Mouse (Mus musculus) myocyte (in vitro differentiated cells): ENCODE measurements at regions not wholly inside any gene's neighbourhood (a gene's known extent, or its start where the extent isn't known, plus 50 kb on each side); places are given as distances from the start of the nearest gene placed in this dataset.
"Not testable (repeated sequence)": the region's sequence is repeated elsewhere in the genome, so short reads cannot be mapped to it uniquely, and the experiment has no call there.

Experiments
- H3K27me3 ChIP-seq: one replicate; pipeline ENCODE4 v1.6.1; 2011; ENCODE audit not compliant: control insufficient read depth, insufficient read depth, insufficient read length
- H3K36me3 ChIP-seq: one replicate; pipeline ENCODE4 v1.6.1; 2011; ENCODE audit not compliant: control insufficient read depth, insufficient read depth
- H3K4me2 ChIP-seq: one replicate; pipeline ENCODE4 v1.6.1; 2011; ENCODE audit warnings: low read depth, control low read depth
- H3K4me3 ChIP-seq: one replicate; pipeline ENCODE4 v1.5.1; 2011; ENCODE audit warnings: mild to moderate bottlenecking, control low read depth, moderate library complexity
- H3K79me2 ChIP-seq: one replicate; pipeline ENCODE4 v1.6.1; 2011; ENCODE audit not compliant: control insufficient read depth, insufficient read depth
- H3ac ChIP-seq: one replicate; pipeline ENCODE4 v1.6.1; 2011; ENCODE audit not compliant: control insufficient read depth, insufficient read length
- CEBPB ChIP-seq: IDR thresholded peaks from 2 replicates; pipeline ENCODE4 v1.6.1; 2011; ENCODE audit warnings: mild to moderate bottlenecking, moderate library complexity; ENCODE audit not compliant: poor library complexity, insufficient read depth, severe bottlenecking
- E2F4 ChIP-seq: IDR thresholded peaks from one replicate; pipeline ENCODE4 v1.6.1; 2011; ENCODE audit warnings: mild to moderate bottlenecking, control low read depth, moderate library complexity; ENCODE audit not compliant: insufficient read depth
- MAX ChIP-seq: IDR thresholded peaks from one replicate; pipeline ENCODE4 v1.6.1; 2011; ENCODE audit warnings: low read depth, mild to moderate bottlenecking, control low read depth
- MYOD1 ChIP-seq, 3 experiments: IDR thresholded peaks; one replicate each; pipeline ENCODE4 v1.6.1; 2011; ENCODE audit warnings: control low read depth in 2 of 3, low read depth in 2 of 3, mild to moderate bottlenecking in 2 of 3, moderate library complexity in 1 of 3; ENCODE audit not compliant: insufficient read length in 2 of 3, control insufficient read depth in 1 of 3
- MYOG ChIP-seq, 3 experiments: IDR thresholded peaks; one replicate each; pipeline ENCODE4 v1.6.1; 2011; ENCODE audit warnings: control low read depth in 2 of 3, low read depth in 2 of 3, mild to moderate bottlenecking in 2 of 3; ENCODE audit not compliant: insufficient read length in 2 of 3, control insufficient read depth in 1 of 3, insufficient read depth in 1 of 3
- POLR2A ChIP-seq: IDR thresholded peaks from one replicate; pipeline ENCODE4 v1.6.1; 2011; ENCODE audit warnings: low read depth, mild to moderate bottlenecking, control low read depth, moderate library complexity; ENCODE audit not compliant: insufficient read length
- POLR2AphosphoS2 ChIP-seq: IDR thresholded peaks from one replicate; pipeline ENCODE4 v1.6.1; 2011; ENCODE audit warnings: low read depth, control low read depth; ENCODE audit not compliant: insufficient read length
- REST ChIP-seq: IDR thresholded peaks from one replicate; pipeline ENCODE4 v1.6.1; 2011; ENCODE audit warnings: mild to moderate bottlenecking, control low read depth, moderate library complexity; ENCODE audit not compliant: insufficient read depth, insufficient read length
- SRF ChIP-seq: IDR thresholded peaks from one replicate; pipeline ENCODE4 v1.6.1; 2011; ENCODE audit warnings: low read depth; ENCODE audit not compliant: control insufficient read depth, insufficient read length
- TCF12 ChIP-seq: IDR thresholded peaks from one replicate; pipeline ENCODE4 v1.6.1; 2011; ENCODE audit warnings: mild to moderate bottlenecking, control low read depth; ENCODE audit not compliant: poor library complexity, insufficient read depth, severe bottlenecking
- TCF3 ChIP-seq: IDR thresholded peaks from one replicate; pipeline ENCODE4 v1.6.1; 2011; ENCODE audit warnings: low read depth, control low read depth; ENCODE audit not compliant: insufficient read length
- USF1 ChIP-seq: IDR thresholded peaks from one replicate; pipeline ENCODE4 v1.6.1; 2011; ENCODE audit warnings: low read depth, mild to moderate bottlenecking, control low read depth, moderate library complexity

DNA sequence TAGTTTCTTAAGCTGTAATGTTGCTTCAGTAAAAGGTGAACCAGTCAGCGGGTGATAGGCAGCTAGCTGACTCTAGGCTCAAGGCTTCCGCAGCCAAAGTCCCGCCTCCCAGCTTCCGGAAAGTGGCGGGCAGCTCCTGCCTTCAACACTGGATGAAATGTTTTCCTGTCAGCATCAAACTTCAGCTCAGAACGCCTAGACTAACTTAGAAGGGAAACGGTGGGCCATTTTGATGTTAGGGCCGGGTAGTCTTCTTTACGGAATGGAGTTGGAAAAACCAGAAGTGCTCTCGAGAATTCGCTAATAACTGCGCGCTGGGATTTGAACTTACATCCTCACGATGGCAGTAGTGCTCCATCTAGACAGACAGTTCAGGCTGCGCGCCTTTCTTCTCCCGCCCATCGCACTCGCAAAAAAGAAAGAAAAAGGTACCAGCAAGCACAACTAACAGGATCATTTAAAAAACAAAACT, 194.7 kb upstream of the Olfr1324 start:
- no peaks in the 10 kb centered on the region for H3K27me3 ChIP-seq
- H3K4me3 ChIP-seq, result no peak overlapping the region
- H3K4me2 ChIP-seq, result no peak overlapping the region
- no peaks in the 10 kb centered on the region for H3K36me3 ChIP-seq
- no peak overlapping the region for H3ac ChIP-seq
- TF ChIP-seq MAX (no peak), TCF3 (no peak), MYOD1 (IDR thresholded peaks at IDR 0.05; ENCODE audit: control insufficient read depth in 1 of 3, insufficient read length in 2 of 3, low read depth in 2 of 3) (no peak), USF1 (no peak), POLR2AphosphoS2 (no peak)
- no peaks in the 10 kb centered on the region for H3K79me2 ChIP-seq

GRCm38 (mm10) chrX:50620909-50621308, 192.6 kb upstream of the Olfr1324 start:
- no peaks in the 10 kb centered on the region for H3K79me2 ChIP-seq
- no peaks in the 10 kb centered on the region for H3K27me3 ChIP-seq
- no peak overlapping the region for H3K4me2 ChIP-seq
- TF ChIP-seq TCF3 (no peak), MYOG (IDR thresholded peaks at IDR 0.05; ENCODE audit: control insufficient read depth in 1 of 3, insufficient read depth in 1 of 3, insufficient read length in 2 of 3, low read depth in 2 of 3) (no peak), E2F4 (no peak), USF1 (no peak), MYOD1 (IDR thresholded peaks at IDR 0.05; ENCODE audit: control insufficient read depth in 1 of 3, insufficient read length in 2 of 3, low read depth in 2 of 3) (no peak), SRF (no peak), CEBPB (no peak), POLR2A (no peak), REST (no peak), TCF12 (no peak), POLR2AphosphoS2 (no peak), MAX (no peak)
- no peak overlapping the region for H3ac ChIP-seq
- no peak overlapping the region for H3K4me3 ChIP-seq
- no peaks in the 10 kb centered on the region for H3K36me3 ChIP-seq

DNA sequence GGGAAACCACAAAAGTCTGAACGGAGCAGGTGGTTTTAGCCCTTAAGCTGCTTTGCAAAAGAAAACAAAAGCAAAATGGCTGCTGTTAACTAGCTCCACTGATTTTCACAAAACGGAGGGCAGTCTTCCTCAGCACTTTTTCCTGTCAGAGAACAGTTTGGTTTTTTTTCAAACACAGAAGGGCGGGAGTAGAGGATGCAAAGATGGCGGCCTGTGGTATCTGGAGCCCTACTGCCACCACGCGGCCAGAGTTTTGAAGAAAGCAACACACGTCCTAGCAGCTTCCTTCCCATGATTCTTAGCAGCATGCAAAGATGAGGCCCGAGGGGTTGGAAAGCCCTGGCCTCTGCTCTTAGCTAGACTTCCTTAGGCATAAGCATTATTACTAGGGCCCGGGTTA, 191.6 kb upstream of the Olfr1324 start:
- no peak overlapping the region for H3ac ChIP-seq
- no peaks in the 10 kb centered on the region for H3K36me3 ChIP-seq
- no peaks in the 10 kb centered on the region for H3K79me2 ChIP-seq
- no peaks in the 10 kb centered on the region for H3K27me3 ChIP-seq
- no peak overlapping the region for H3K4me2 ChIP-seq
- no peak overlapping the region for H3K4me3 ChIP-seq
- TF ChIP-seq POLR2AphosphoS2 (no peak), SRF (no peak), REST (no peak), TCF12 (no peak), E2F4 (no peak), POLR2A (no peak), MAX (no peak), USF1 (no peak), MYOD1 (IDR thresholded peaks at IDR 0.05; ENCODE audit: control insufficient read depth in 1 of 3, insufficient read length in 2 of 3, low read depth in 2 of 3) (no peak), CEBPB (no peak), TCF3 (no peak), MYOG (IDR thresholded peaks at IDR 0.05; ENCODE audit: control insufficient read depth in 1 of 3, insufficient read depth in 1 of 3, insufficient read length in 2 of 3, low read depth in 2 of 3) (no peak)

GRCm38 (mm10) chrX:50618936-50619335, 190.6 kb upstream of the Olfr1324 start:
- TF ChIP-seq MAX (no peak), POLR2AphosphoS2 (no peak), USF1 (no peak), TCF12 (no peak), CEBPB (no peak)
- H3K4me2 ChIP-seq, result no peak overlapping the region
- H3K79me2 ChIP-seq, result no peaks in the 10 kb centered on the region
- H3K4me3 ChIP-seq, result no peak overlapping the region
- H3K36me3 ChIP-seq, result no peaks in the 10 kb centered on the region
- H3ac ChIP-seq, result no peak overlapping the region
- H3K27me3 ChIP-seq, result no peaks in the 10 kb centered on the region

DNA sequence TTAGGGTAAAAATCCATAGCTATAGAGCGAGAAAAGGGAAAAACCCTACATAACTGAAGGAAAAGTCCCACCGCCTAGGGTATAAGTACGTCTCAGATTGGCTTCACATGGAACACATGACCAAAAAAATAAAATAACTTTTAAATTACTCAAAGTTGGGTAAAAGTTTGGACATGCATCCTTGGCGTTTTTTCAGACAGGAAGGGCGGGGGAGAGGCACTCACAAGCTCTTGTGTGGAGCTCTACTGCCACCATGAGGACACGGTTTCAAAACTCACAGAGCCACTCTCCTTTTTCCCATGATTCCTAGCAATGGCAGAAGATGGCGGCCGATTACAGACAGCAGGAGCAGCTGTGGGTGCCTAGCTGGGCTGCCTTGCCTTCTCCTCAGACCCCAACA, 188.6 kb upstream of the Olfr1324 start:
- not testable (repeated sequence) for H3K36me3 ChIP-seq, H3K4me3 ChIP-seq, H3K27me3 ChIP-seq, H3K4me2 ChIP-seq, H3K79me2 ChIP-seq, H3ac ChIP-seq

- H3K79me2 ChIP-seq, H3K4me3 ChIP-seq, H3K27me3 ChIP-seq, H3K36me3 ChIP-seq, H3K4me2 ChIP-seq, H3ac ChIP-seq: not testable (repeated sequence)
Measured at GRCm38 (mm10) chrX:50614874-50615273, 186.6 kb upstream of the Olfr1324 start.

- H3K4me3 ChIP-seq, result not testable (repeated sequence)
Measured at GRCm38 (mm10) chrX:50614367-50614766, 186.1 kb upstream of the Olfr1324 start.

More at GRCm38 (mm10) chrX:50614367-50614766, 186.1 kb upstream of the Olfr1324 start:
- not testable (repeated sequence) for H3K27me3 ChIP-seq, H3ac ChIP-seq, H3K36me3 ChIP-seq, H3K4me2 ChIP-seq, H3K79me2 ChIP-seq
